Mouse (Mus musculus) R1 (cell line): ENCODE measurements at regions not wholly inside any gene's neighbourhood (a gene's known extent, or its start where the extent isn't known, plus 50 kb on each side); places are given as distances from the start of the nearest gene placed in this dataset.

ENCODE experiments used
- DNase-seq: peaks from one replicate; pipeline ENCODE4 v3.0.0-alpha.2; 2018; ENCODE audit warnings: low read depth, low spot score

DNA sequence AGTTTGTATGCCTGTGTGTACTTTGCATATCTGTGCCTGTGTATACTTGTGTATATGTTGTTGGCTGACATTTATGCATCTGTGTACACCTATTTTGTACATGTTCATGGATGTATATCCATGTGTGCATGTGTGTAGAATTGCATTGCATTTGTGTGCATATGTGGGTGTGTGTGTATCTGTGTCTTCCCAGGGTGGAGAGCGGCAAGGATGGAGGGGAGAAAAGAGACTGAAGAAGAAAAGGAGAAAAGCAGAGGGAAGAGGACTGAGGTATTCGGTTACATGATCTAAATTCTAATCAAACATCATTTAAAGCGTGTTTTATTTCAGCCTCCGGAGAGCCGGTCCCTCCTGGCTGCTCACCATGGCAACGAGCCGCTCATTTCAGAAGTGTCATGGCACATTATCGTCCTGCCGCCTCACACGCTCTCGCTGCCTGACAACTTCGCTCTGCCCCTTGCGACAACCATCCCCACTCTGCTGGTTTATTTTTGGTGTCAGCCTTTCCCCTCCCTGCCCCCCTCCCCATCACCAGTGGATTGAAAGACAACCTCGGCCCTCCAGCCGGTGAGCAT, 58.6 kb downstream of the Mrm1 start:
- DNase-seq, result no peak

DNA sequence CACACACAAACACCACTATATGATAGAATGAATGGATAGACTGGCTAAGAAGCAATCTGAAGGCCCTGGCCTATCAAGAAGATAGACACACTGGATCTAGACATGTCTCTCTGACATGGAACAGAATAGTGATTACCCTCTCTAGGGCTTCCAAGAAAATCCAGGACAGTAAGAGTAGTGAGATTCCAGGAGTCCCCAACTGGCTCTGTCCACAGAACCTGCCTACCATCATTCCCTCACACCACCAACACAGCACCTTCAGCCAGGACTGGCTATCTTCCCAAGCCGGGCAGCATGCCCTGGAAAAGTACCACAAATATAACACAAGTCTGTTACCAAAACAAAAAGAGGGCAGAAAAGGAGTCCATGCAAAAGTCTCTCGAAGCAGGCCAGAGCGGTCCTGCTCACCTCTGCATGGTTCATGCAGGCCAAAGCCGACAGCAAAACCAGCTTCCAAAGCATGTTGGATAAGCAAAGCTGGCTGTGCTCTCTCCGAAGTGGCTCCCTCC, 59.8 kb downstream of the Mrm1 start:
- no peak for DNase-seq

DNA sequence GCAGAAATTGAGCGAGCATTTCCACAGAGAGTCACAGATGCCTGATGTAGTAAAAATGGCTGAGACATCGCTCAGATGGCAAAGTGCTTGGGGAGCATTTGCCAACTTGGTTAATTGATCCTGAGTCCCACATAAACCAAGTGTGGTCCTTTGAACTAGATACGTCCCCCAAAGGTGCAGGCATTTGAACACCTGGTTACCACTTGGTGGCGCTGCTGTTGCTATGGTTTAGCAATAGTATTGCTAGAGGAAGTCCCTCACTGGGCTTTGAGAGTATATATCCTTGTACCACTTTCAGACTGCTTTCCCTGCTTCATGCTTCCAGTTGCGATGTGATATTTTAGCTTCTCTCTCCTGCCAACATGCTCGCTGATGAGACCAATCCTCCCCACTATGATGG, 67.3 kb downstream of the Mrm1 start:
- peak; percentile 55 for DNase-seq

DNA sequence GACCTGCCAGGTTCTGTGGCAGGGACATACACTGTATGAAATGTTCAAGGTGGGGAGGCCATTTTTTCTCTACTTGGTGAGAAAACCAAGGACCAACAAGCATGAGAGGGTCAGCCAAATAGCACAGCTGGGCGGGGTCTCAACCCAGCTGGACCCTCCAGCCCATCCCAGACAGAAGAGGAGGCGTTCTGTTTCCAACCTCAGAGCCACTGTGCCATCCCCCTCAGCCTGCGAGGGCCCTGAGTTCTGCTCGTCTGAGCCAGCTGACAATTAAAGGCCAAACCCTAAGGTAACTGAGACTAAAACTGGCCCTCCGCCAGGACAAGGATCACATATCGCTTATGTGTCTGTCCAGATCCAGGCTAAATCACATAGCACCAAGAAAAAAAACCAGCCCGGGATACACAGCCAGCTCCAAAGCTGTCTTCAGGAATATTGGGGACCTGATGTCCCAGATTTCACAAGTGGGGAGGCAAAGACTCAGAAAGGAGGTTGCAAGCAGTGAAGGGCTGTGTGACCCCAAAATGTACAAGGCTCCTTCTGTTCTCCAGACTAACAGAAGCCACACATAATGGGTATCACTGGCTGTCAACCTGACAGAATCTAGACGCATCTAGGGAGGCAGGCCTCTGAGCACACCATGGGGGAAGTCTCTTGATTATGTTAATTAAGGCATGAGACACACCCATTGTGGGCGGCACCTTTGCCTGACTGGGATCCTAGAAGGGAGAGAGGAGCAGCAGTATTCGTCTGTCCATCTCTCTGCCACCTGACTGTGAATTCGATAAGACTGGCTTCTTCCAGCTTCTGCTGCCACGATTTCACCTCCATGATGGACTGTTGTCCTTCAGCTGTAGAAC, 69.6 kb downstream of the Mrm1 start:
- peak; percentile 82 for DNase-seq

DNA sequence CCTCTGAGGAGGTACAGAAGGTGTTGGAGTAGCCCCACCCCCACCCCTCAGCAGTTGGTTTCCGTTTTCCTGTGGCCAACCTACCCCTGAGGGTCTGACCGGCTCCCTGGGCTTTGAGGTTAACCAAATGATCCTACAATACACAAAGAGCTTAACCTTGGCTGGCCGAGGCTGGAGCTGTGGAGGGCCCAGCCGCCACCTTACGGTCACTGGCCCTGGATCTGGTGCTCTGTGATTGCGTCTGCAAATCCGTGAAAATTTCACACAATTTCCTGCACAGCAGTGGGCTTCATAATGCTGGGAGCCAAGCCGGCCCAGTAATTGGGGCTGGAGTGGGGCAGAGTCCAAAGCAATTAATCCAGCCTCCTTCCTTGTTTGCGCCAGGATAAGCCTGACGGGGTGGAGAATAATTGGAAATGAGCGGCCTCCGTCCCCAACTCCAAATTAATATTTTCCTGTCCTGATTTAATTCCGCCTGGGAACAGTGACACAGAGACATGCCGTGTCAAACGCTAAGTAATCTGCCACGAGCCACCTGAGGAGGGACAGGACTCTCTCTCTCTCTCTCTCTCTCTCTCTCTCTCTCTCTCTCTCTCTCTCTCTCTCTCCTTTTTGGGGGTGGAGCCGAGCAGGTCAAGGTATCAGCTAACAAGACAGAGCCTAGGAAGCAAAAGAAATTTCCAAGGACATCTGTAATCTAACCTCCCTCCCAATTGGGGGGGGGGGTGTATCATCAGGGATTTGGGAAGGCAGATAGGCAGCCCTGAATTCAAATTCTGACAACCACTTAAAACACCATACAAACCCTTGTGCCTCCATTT, 80.3 kb downstream of the Mrm1 start:
- DNase-seq, result peak; percentile 61

DNA sequence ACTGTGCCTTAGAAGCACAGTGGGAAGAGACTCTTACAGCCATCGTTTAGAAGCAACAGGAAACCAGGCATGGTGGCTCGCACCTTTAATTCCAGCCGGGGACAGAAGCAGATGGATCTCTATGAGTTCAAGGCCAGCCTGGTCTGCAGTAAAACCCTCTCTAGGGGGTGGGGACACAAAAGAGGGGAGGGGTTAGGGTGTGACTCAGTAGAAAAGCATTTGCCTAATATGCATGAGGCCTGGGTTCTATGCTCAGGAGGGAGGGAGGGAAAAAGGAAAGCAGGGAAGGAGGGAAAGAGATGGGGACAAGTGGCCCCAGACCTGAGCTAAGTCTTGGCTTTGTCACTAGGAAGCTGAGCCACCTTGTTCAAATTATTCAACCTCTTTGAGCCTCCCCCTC, 81.2 kb downstream of the Mrm1 start:
- DNase-seq, result peak; percentile 80

DNA sequence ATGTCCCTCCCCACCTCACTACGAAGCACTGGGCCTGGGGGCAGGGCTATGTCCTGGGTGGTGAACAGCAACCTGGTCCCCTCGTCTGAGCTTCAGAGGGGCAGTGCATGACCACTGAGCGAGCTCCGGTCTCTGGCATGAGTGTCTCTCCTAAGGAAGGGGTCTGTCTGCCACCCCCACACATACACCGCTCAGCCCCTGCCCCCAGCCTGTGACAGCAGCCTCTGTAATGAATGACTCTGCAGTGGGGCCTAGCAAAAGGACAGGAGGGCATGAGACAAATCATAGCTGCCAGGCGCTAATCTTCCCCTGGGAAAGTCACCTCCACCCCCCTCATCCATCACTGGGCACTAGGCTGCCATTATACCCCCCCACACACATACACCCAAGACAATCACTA, 87.4 kb downstream of the Mrm1 start:
- DNase-seq, result no peak

DNA sequence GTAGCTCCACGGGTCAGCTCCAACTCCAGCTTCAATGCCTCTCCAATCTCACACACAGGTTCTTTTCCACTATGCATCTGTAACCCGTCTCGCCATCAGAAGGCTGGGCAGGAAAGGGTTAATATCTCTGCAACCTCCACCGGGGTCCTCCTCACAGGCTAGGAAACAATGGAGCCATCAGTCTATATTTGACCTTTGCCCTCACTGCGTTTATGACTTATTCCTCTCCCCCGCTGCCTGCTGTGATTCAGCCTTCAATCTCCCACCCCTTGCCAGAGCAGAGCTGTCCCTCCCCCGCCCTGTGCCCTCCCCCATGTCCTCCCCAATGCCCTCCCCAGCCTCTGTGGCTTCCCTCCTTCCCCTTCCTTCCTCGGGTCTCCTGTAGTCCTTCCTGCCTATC, 89.1 kb downstream of the Mrm1 start:
- DNase-seq, result no peak

DNA sequence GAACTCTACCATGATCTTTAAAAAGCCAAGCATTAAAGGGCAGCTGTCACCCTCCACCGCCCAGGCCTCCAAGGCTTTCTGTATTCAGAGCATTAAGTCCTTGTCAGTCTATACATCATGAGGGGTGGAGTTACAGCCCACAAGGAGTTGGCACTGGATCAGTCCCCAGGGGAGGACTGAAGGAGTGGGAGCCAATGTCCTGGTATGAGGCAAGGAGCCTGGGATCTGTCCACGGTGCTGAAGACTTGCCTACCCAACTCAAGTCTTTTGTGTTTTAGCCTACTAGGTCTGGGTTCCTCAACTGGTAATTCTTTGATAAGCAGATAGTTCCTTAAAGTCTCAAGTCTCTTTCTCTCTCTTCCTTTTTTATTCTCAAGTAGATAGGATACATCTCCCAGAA, 90.1 kb downstream of the Mrm1 start:
- DNase-seq, result peak; percentile 82

DNA sequence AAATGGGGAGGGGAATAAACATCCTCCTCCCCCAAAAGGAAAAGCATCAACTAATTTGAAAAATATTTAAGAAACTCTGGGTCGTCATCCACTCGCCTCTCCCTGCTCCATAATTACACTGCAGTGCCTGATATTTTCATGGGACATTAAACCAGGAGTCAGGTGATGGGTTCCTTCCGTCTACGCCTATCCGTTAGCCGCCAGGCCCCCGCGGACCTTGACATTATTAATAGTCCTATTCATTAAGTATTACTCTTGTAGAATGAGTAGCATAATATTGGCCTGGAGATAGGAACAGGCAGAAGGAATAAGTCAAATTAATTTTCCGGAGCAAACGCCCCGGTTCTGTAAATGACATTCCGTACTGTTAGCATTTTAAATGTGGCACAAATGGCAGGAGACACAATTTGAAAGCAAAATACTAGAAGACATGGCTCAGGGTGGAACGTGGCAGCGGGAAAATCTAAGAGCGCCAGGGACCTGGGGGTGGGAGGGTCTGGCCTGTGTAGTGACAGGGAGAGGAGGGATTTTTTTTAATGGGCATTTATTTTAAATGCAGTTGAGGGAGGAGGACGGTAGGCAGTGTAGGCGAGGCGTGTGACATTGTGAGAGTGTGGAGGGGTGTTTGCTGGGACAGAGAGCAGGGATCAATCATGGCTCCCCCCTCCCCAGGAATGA, 93.2 kb downstream of the Mrm1 start:
- no peak for DNase-seq

DNA sequence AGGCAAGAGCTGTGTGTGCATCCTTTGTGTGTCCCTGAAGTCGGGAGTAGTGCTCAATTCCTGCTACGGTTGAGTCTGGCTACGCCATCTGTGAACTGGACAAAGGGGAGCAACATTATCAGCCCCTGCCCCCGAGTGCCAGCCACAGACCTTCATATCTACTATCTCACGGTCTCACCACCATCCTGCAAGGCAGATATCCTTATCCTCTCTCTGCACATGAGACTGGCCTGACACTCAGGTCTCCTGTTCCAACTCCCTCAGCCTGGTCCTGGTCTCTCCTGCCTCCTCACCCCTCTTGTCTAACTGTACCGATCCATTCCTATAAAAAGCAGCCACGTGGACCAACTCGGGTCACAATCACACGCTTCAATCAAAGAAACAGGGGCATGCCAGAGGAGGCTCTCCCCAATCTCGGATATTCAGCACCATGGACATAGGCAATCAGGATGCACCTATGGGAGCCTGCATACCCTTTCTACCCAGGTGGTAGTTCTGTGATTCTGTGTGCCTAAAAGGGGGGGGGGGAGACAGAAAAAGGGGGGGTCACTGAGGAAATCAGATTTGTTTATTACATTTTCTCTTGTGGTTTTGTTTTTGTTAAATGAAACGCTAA, 94.0 kb downstream of the Mrm1 start:
- DNase-seq, result no peak

DNA sequence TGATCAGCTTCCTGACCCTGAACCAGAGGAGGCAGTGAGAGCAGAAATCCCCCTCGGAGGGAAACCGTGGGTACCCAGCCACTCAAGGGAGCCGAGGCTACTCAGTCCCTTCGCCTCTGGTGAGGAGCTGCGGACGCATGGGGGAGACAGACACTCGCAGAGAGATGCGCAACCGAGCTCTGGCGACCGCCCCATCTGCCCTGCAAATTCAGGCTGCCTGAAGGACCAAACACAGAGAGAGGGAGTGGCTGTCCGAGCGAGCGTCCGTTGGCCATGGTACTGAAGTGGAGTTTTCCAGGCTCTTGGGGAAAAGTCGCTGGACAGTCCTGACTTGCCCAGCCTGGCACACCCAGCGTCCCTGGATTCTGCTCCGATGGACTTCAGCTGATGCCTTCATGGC, 95.2 kb downstream of the Mrm1 start:
- peak; percentile 52 for DNase-seq

DNA sequence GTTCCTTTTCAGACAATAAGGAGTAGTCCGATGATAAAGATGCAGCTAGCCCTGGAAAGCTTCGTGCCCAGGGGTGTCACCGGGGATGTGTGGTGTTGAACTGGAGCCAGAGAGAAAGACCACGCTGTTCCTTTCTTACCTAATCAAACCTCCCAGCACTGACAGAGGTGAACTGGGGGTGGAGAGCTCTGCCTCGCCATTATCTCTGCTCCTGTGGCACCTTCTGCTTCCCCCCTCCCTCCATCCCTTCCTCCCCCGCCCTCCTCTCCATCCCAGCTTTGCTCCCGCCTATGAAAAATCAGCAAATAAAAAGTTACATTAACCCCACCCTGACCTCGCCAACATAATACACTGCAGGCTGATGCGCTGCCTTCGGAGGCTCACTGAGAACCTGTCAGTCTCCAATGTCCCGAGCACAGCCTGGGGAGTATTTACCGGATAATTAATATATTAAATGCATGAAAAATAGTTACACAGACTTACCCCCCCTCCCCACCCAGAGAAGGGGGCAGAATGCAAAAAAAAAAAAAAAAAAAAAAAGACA, 96.6 kb downstream of the Mrm1 start:
- no peak for DNase-seq

DNA sequence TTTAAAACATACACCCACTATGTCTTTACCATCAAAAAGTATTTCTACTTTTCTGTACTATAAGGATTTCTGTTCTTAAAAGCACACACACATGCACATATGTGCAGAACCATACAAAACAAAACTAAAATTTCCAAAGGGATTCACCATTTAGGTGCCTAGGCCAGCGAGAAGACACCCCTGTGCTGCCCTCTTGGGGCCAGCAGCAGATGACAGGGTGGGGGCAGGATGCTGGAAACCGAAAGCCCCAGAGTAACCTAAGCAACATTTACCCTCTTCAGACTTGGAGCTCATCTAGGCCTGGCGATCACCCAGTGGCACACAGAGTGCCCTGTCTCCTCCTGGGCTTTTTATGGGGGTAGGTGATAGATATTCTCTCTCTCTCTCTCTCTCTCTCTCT, 97.3 kb downstream of the Mrm1 start:
- DNase-seq, result peak; percentile 16

DNA sequence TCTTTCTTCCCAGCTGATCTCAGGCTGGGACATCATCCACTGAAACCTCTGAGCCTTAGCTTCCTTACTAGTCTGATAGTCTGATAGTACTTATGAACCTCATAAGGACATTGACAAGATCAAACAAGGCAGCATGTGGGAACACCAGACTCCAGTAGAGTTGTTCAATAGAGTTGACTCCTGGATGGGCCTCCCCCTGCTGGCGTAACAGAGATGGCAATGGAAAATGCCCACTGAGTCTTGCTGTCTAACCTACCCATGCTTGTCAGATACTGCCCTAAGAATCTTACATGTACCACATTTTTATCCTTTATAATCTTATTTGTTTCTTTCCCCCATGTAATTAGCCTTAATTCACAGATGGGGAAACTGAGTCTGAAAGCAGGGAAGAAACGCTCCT, 98.2 kb downstream of the Mrm1 start:
- DNase-seq, result peak; percentile 53

DNA sequence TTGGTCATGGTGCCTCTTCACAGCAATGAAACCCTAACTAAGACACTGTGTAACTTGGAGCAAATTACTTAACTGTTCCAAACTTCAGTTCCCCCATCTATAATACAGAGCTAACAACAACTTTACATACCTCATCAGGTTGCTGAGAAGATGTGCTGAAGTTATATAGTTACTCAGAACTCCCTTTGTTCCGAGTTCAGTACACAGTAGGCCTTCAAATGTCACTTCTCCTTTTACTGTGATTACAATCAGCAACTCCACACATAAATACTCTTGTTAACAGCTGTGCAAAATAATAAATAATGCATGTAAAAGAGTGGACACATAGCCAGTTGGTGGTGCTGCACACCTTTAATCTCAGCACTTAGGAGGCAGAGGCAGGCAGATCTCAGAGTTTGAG, 99.5 kb downstream of the Mrm1 start:
- DNase-seq, result no peak

DNA sequence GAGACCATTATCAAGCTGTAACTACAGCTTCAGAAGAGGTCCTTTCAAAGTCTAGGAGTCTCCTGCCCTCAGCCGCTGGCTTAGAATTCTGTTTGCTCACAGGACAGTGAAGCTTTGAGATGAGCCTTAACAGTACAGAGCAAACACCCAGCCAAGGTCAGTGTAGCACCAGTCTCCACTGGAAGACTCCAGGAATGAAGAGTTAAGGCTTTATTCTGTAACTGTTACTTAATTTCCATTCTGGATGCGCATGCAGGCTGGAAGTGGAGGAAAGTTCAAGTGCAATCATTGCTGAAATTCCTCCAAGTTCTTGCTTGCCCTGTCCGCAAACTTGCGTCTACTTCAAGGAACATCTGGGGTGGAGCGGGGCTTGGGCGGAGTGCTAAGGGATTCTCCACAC, 106.6 kb downstream of the Mrm1 start:
- peak; percentile 13 for DNase-seq

DNA sequence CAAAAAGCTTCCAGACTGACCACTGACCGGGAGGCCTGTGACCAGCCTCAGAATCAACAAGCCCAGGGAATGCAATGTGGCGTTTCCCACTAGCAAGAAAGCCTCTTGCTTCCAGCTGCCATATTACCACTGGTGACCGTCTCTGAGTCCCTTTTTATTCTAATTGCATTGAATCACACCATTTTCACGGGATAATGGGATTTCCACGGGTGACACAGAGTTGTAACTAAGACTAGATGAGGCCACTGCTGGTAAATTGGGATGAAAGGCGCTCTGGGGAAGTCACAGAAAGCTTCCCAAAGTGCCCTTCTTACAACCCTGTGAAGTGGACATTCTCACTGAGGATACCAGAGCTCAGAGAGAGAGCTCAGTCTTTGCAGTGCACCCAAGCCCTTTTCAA, 107.4 kb downstream of the Mrm1 start:
- DNase-seq, result no peak

DNA sequence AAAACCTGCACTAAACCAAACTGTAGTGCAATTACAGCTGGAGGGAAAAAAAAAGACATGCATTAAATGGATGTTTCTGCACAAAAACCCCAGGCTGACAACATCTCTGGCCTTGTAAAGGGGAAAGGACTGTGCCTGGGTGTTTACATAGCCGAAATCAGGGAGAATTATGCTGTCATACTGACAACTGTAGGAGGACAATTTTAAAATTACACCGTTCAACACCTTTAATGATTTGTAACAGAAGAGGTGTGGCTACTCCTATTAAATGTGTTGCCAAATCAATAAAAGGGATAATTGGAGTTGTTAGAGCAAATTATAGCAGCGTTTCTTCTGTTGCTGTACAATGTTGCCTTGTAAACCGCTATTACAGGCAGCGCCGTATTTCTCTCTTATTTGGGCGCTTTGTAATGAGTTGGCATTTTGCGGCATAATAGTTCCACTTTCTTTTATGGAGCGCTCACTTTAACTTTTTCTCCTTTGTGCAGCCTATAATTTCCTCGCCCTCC, 111.0 kb downstream of the Mrm1 start:
- no peak for DNase-seq

DNA sequence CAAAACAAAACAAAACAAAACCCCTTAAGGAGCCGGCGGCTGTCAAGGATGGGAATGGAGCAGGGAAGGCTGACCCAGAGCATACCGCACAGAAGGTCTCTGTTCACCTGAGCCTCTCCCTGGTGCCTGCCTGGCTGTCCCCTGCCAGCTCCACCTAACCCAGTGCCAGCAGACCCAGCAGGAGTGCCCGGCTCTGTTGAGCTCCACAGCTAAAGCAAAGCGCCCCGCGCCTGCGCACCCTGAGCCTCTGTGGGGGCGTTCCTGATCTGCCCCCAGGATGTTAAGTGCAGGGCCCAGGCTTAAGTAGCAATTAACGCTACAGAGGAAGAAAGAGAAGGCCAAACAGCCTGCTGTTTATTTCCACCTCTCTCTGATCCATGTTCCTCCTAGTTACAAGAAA, 111.5 kb downstream of the Mrm1 start:
- peak; percentile 50 for DNase-seq

DNA sequence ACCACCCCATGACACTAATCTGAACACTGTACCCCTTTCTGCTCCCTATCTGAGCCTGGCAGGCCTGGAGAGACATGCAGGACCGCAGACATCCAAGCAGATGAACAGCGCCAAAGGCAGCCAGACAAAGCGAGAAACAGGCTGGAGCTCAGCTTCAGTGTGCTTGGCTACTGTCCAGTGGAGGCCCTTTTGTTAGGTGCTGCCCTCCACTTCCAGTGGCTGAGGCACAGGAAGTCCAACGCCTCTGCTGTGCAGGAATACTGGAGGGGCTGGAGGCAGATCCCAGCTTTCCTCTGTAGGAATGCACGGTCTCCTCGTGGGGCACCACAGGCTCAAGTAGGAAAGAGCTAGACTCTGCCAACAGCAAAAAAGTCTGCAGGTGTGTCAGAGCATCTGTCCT, 112.6 kb downstream of the Mrm1 start:
- DNase-seq, result no peak
